Mouse (Mus musculus): ENCODE results near the gene Fkbp7.
"Not testable (repeated sequence)": the region's sequence is repeated elsewhere in the genome, so short reads cannot be mapped to it uniquely, and the experiment has no call there.

GRCm38 (mm10) chr2:76622316-76622715, 50.6 kb downstream of the Fkbp7 start:
- not testable (repeated sequence) for TF ChIP-seq CTCF (IDR thresholded peaks at IDR 0.05; ENCODE audit: low read depth, low read length); POLR2A (IDR thresholded peaks at IDR 0.05; ENCODE audit: extremely low read depth, insufficient read depth, low read length)

Measured in liver, adult 2 months (tissue).